Mouse (Mus musculus) lung, adult 2 months (tissue): ENCODE data around the gene Brd3.

Experiments used
- CTCF ChIP-seq: fragments of 200-500 bp; IDR thresholded peaks from 2 replicates; pipeline ENCODE4 v1.5.1; 2011; ENCODE audit warnings: mild to moderate bottlenecking, low read length, control low read depth; ENCODE audit not compliant: insufficient read depth
- POLR2A ChIP-seq: fragments of 200-500 bp; IDR thresholded peaks from 2 replicates; pipeline ENCODE4 v1.6.1; 2011; ENCODE audit warnings: low read depth, mild to moderate bottlenecking, control low read depth, low read length, borderline replicate concordance; ENCODE audit errors: extremely low read depth

GRCm38 (mm10) chr2:27513861-27514260 lies 6.4 kb upstream of the Brd3 start:
- TF ChIP-seq POLR2A: no peak
- no peak for TF ChIP-seq CTCF
